Mouse (Mus musculus): ENCODE data around the gene Zmynd15. TPM values are rescaled to one million over a fixed set of nuclear protein-coding genes. Genes with fewer than 3 reads are reported as not detected.

Zmynd15 gene
- polyA plus RNA-seq, 1 experiment = not detected

GRCm38 (mm10) chr11:70509753-70510564 lies 50.7 kb downstream of the Zmynd15 start:
- H3K27ac ChIP-seq (replicated peaks; ENCODE audit: low read depth, low read length) = no peak overlapping the region
- no peak overlapping the region for H3K4me3 ChIP-seq (ENCODE audit: insufficient read depth, low read depth, low read length)
- no peaks in the 10 kb centered on the region; the same call in 1 of the 2 replicates for H3K4me1 ChIP-seq (ENCODE audit: control insufficient read depth, insufficient read depth, insufficient read length, low read length)

GRCm38 (mm10) chr11:70511242-70511641 lies 52.0 kb downstream of the Zmynd15 start:
- no peak overlapping the region for H3K27ac ChIP-seq (replicated peaks; ENCODE audit: low read depth, low read length)
- no peaks in the 10 kb centered on the region; the same call in 1 of the 2 replicates for H3K4me1 ChIP-seq (ENCODE audit: control insufficient read depth, insufficient read depth, insufficient read length, low read length)
- H3K4me3 ChIP-seq (ENCODE audit: insufficient read depth, low read depth, low read length) = no peak overlapping the region

GRCm38 (mm10) chr11:70511825-70512224 lies 52.6 kb downstream of the Zmynd15 start:
- H3K27ac ChIP-seq (replicated peaks; ENCODE audit: low read depth, low read length) = no peak overlapping the region
- H3K4me3 ChIP-seq (ENCODE audit: insufficient read depth, low read depth, low read length) = no peak overlapping the region
- H3K4me1 ChIP-seq (ENCODE audit: control insufficient read depth, insufficient read depth, insufficient read length, low read length) = no peaks in the 10 kb centered on the region; the same call in 1 of the 2 replicates

GRCm38 (mm10) chr11:70512709-70513342 lies 53.6 kb downstream of the Zmynd15 start:
- Histone ChIP-seq H3K4me1 (ENCODE audit: control insufficient read depth, insufficient read depth, insufficient read length, low read length) (no peaks in the 10 kb centered on the region; the same call in 1 of the 2 replicates), H3K27ac (replicated peaks; ENCODE audit: low read depth, low read length) (no peak overlapping the region), H3K4me3 (ENCODE audit: insufficient read depth, low read depth, low read length) (no peak overlapping the region)

- Histone ChIP-seq H3K4me3 (ENCODE audit: insufficient read depth, low read depth, low read length) (no peak overlapping the region), H3K4me1 (ENCODE audit: control insufficient read depth, insufficient read depth, insufficient read length, low read length) (no peaks in the 10 kb centered on the region; the same call in 1 of the 2 replicates), H3K27ac (replicated peaks; ENCODE audit: low read depth, low read length) (no peak overlapping the region)
These were observed 54.3 kb downstream of the Zmynd15 start for GRCm38 (mm10) chr11:70513520-70513919.

GRCm38 (mm10) chr11:70514288-70514687 lies 55.1 kb downstream of the Zmynd15 start, which contains the start of gene Vmo1:
Gene Vmo1, minus strand, starts transcription at chr11:70514616.
- Histone ChIP-seq H3K27ac (replicated peaks; ENCODE audit: low read depth, low read length) (no peak within 1 kb of the TSS), H3K4me1 (ENCODE audit: control insufficient read depth, insufficient read depth, insufficient read length, low read length) (no peaks in the 10 kb centered on the region; the same call in 1 of the 2 replicates), H3K4me3 (ENCODE audit: insufficient read depth, low read depth, low read length) (no peak within 1 kb of the TSS)

Other genes starting within 250 kb of the Zmynd15 start
- not detected in 2 replicates for gene Slc16a11, start 246.7 kb upstream of the Zmynd15 start, polyA plus RNA-seq (2012; ENCODE audit: insufficient read depth, insufficient read length, missing spikeins)
- gene Slc16a13, start 238.4 kb upstream of the Zmynd15 start, polyA plus RNA-seq (2012; ENCODE audit: insufficient read depth, insufficient read length, missing spikeins) = 0.67 and 2.2 TPM in 2 replicates
- 7.0 and 13.4 TPM in 2 replicates for gene Bcl6b, start 229.6 kb upstream of the Zmynd15 start, polyA plus RNA-seq (2012; ENCODE audit: insufficient read depth, insufficient read length, missing spikeins)
- 28.7 and 40.6 TPM in 2 replicates for gene 0610010K14Rik, start 221.5 kb upstream of the Zmynd15 start, polyA plus RNA-seq (2012; ENCODE audit: insufficient read depth, insufficient read length, missing spikeins)
- 4.0 and 4.8 TPM in 2 replicates for gene Gm21988, start 219.6 kb upstream of the Zmynd15 start, polyA plus RNA-seq (2012; ENCODE audit: insufficient read depth, insufficient read length, missing spikeins)
- gene Rnasek, start 219.6 kb upstream of the Zmynd15 start, polyA plus RNA-seq (2012; ENCODE audit: insufficient read depth, insufficient read length, missing spikeins) = 214 and 232 TPM in 2 replicates
- gene Alox12, start 204.1 kb upstream of the Zmynd15 start, polyA plus RNA-seq (2012; ENCODE audit: insufficient read depth, insufficient read length, missing spikeins) = 0.44 and 1.5 TPM in 2 replicates
- not detected in 2 replicates for gene Alox12e, start 136.8 kb upstream of the Zmynd15 start, polyA plus RNA-seq (2012; ENCODE audit: insufficient read depth, insufficient read length, missing spikeins)
- gene Alox15, start 107.4 kb upstream of the Zmynd15 start, polyA plus RNA-seq (2012; ENCODE audit: insufficient read depth, insufficient read length, missing spikeins) = 0.46 and 0.55 TPM in 2 replicates
- 4.6 and 5.4 TPM in 2 replicates for gene Pelp1, start 49.4 kb upstream of the Zmynd15 start, polyA plus RNA-seq (2012; ENCODE audit: insufficient read depth, insufficient read length, missing spikeins)
- 8.2 and 13.4 TPM in 2 replicates for gene Arrb2, start 26.8 kb upstream of the Zmynd15 start, polyA plus RNA-seq (2012; ENCODE audit: insufficient read depth, insufficient read length, missing spikeins)
- gene Med11, start 7.5 kb upstream of the Zmynd15 start, polyA plus RNA-seq (2012; ENCODE audit: insufficient read depth, insufficient read length, missing spikeins) = 15.0 and 16.7 TPM in 2 replicates
- gene Cxcl16, start 551 bp downstream of the Zmynd15 start, polyA plus RNA-seq (2012; ENCODE audit: insufficient read depth, insufficient read length, missing spikeins) = 5.0 TPM in 2 replicates
- not detected in 2 replicates for gene Tm4sf5, start 45.8 kb downstream of the Zmynd15 start, polyA plus RNA-seq (2012; ENCODE audit: insufficient read depth, insufficient read length, missing spikeins)
- gene Vmo1, start 55.2 kb downstream of the Zmynd15 start, polyA plus RNA-seq (2012; ENCODE audit: insufficient read depth, insufficient read length, missing spikeins) = not detected in 2 replicates
- gene Gltpd2, start 59.8 kb downstream of the Zmynd15 start, polyA plus RNA-seq (2012; ENCODE audit: insufficient read depth, insufficient read length, missing spikeins) = not detected in 2 replicates
- gene Psmb6, start 65.9 kb downstream of the Zmynd15 start, polyA plus RNA-seq (2012; ENCODE audit: insufficient read depth, insufficient read length, missing spikeins) = 221 and 229 TPM in 2 replicates
- gene Gm40193, start 73.5 kb downstream of the Zmynd15 start, polyA plus RNA-seq (2012; ENCODE audit: insufficient read depth, insufficient read length, missing spikeins) = not detected in 2 replicates
- gene Pld2, start 80.6 kb downstream of the Zmynd15 start, polyA plus RNA-seq (2012; ENCODE audit: insufficient read depth, insufficient read length, missing spikeins) = 2.2 and 5.9 TPM in 2 replicates
- 14.5 and 18.5 TPM in 2 replicates for gene Mink1, start 103.4 kb downstream of the Zmynd15 start, polyA plus RNA-seq (2012; ENCODE audit: insufficient read depth, insufficient read length, missing spikeins)
- gene 4930544D05Rik, start 156.4 kb downstream of the Zmynd15 start, polyA plus RNA-seq (2012; ENCODE audit: insufficient read depth, insufficient read length, missing spikeins) = not detected in 2 replicates
- gene Chrne, start 159.8 kb downstream of the Zmynd15 start, polyA plus RNA-seq (2012; ENCODE audit: insufficient read depth, insufficient read length, missing spikeins) = not detected in 2 replicates
- gene Gp1ba, start 179.7 kb downstream of the Zmynd15 start, polyA plus RNA-seq (2012; ENCODE audit: insufficient read depth, insufficient read length, missing spikeins) = not detected in 2 replicates
- 44.0 and 52.3 TPM in 2 replicates for gene Rnf167, start 187.8 kb downstream of the Zmynd15 start, polyA plus RNA-seq (2012; ENCODE audit: insufficient read depth, insufficient read length, missing spikeins)
- 166 and 170 TPM in 2 replicates for gene Slc25a11, start 188.0 kb downstream of the Zmynd15 start, polyA plus RNA-seq (2012; ENCODE audit: insufficient read depth, insufficient read length, missing spikeins)
- 244 and 265 TPM in 2 replicates for gene Pfn1, start 195.2 kb downstream of the Zmynd15 start, polyA plus RNA-seq (2012; ENCODE audit: insufficient read depth, insufficient read length, missing spikeins)
- 40.8 and 79.3 TPM in 2 replicates for gene Eno3, start 197.8 kb downstream of the Zmynd15 start, polyA plus RNA-seq (2012; ENCODE audit: insufficient read depth, insufficient read length, missing spikeins)
- gene Spag7, start 210.0 kb downstream of the Zmynd15 start, polyA plus RNA-seq (2012; ENCODE audit: insufficient read depth, insufficient read length, missing spikeins) = 74.7 and 107 TPM in 2 replicates
- gene Camta2, start 228.7 kb downstream of the Zmynd15 start, polyA plus RNA-seq (2012; ENCODE audit: insufficient read depth, insufficient read length, missing spikeins) = 15.8 and 16.3 TPM in 2 replicates
- 15.7 and 24.0 TPM in 2 replicates for gene Inca1, start 240.7 kb downstream of the Zmynd15 start, polyA plus RNA-seq (2012; ENCODE audit: insufficient read depth, insufficient read length, missing spikeins)
- gene Kif1c, start 241.1 kb downstream of the Zmynd15 start, polyA plus RNA-seq (2012; ENCODE audit: insufficient read depth, insufficient read length, missing spikeins) = 93.8 and 106 TPM in 2 replicates